ENCODE assay signal across 8 mouse cellular contexts in the genomic region with DNA sequence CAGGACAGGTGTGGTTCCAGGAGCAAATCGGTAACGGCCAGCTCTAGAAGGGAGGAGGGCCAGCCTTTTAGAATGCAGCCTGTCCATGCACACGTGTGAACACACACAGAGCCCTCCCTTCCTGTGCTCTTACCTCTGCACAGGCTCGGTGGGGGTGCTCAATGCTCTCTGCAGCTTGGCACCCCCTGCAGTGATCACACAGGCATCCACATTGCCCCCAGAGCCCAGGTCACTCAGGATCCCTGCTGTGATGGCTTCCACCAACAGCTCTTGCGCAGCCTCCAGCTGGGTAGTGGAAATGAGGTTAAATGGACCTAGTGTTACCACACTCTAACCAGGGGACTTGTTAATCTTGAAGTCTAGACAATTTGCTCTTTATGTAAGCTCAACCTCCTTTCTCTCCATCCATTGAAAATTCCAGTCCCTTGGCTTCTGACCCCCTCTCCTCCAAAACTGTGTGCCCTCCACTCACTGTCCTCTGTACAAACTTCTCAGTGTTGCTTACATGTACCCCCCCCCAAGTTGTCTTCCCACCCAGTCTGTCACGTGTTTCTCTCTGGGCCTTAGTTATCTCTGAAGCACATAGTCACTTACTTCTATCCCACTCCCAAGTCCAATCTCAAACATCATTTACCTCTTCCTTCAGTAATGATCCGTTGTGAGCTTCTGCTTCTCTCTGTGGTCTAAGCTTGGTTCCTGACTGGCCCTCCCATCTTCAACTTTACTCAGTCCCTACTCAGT. TPM values are rescaled to one million over a fixed set of nuclear protein-coding genes. Genes with fewer than 3 reads are reported as not detected.
DNase-seq lines count a peak whose midpoint lies in the region; ATAC-seq lines count a peak whose summit lies in the region.

No protein-coding gene starts in this region.

- H3K4me2 ChIP-seq in heart, embryonic 12.5 days = peak overlapping the region; percentile 86
- H3K4me2 ChIP-seq in hindbrain, embryonic 12.5 days (replicated peaks) = peak overlapping the region; percentile 91
- peak overlapping the region; percentile 96 for H3K4me2 ChIP-seq in midbrain, embryonic 15.5 days

- H3K27me3 ChIP-seq in heart, embryonic 12.5 days (replicated peaks) = no peaks in the 10 kb centered on the region
- no peaks in the 10 kb centered on the region for H3K27me3 ChIP-seq in hindbrain, embryonic 12.5 days
- no peaks in the 10 kb centered on the region for H3K27me3 ChIP-seq in midbrain, embryonic 15.5 days (replicated peaks)

- H3K4me3 ChIP-seq in heart, embryonic 12.5 days = peak overlapping the region; percentile 77
- peak overlapping the region; percentile 68 for H3K4me3 ChIP-seq in hindbrain, embryonic 12.5 days
- peak overlapping the region; percentile 91 for H3K4me3 ChIP-seq in midbrain, embryonic 15.5 days

- ATAC-seq in heart, embryonic 12.5 days (ENCODE audit: insufficient number of reproducible peaks, low FRiP score) = no peak
- ATAC-seq in hindbrain, embryonic 12.5 days (ENCODE audit: low FRiP score) = no peak
- ATAC-seq in midbrain, embryonic 15.5 days (replicated peaks) = 0 out of 2 replicates have a peak, but pooled peaks have one; percentile 0
- no peak for ATAC-seq in inflammation-experienced regulatory T-cells, adult 6 months
- ATAC-seq in erythroid progenitor cell, adult 5-6 weeks (replicated peaks; ENCODE audit: low FRiP score, poor library complexity, severe bottlenecking) = no peak

- intact Hi-C loops in heart, postnatal 14 days (cut with DNase I) = no loop called here

- no peak for DNase-seq in heart, postnatal 14 days
- DNase-seq in ZHBTc4 (ENCODE audit: low read depth, low spot score) = peak; percentile 32
- DNase-seq in layer of hippocampus, adult 18-20 months (ENCODE audit: low spot score in 2 of 2) = no peak

- 26% methylated on average over 7 of the region's 7 CpGs for WGBS in heart, embryonic 12.5 days
- WGBS in hindbrain, embryonic 12.5 days = 34% methylated on average over 7 of the region's 7 CpGs
- 29% methylated on average over 7 of the region's 7 CpGs for WGBS in midbrain, embryonic 15.5 days

- peak overlapping the region; percentile 59; the same call in 1 of the 2 replicates for H3K27ac ChIP-seq in heart, embryonic 12.5 days (ENCODE audit: poor library complexity, severe bottlenecking)
- peak overlapping the region; percentile 92; the same call in 1 of the 2 replicates for H3K27ac ChIP-seq in hindbrain, embryonic 12.5 days
- peak overlapping the region; percentile 97 for H3K27ac ChIP-seq in midbrain, embryonic 15.5 days

- peak overlapping the region; percentile 70 for H3K9ac ChIP-seq in heart, embryonic 12.5 days
- H3K9ac ChIP-seq in hindbrain, embryonic 12.5 days = peak overlapping the region; percentile 76
- H3K9ac ChIP-seq in midbrain, embryonic 15.5 days = peak overlapping the region; percentile 99

- H3K4me1 ChIP-seq in heart, embryonic 12.5 days (replicated peaks) = peaks cover 22% of the 10 kb centered on the region
- peaks cover 20% of the 10 kb centered on the region for H3K4me1 ChIP-seq in hindbrain, embryonic 12.5 days
- H3K4me1 ChIP-seq in midbrain, embryonic 15.5 days = peaks cover 19% of the 10 kb centered on the region

- peaks cover 34% of the 10 kb centered on the region for H3K36me3 ChIP-seq in heart, embryonic 12.5 days
- peaks cover 10% of the 10 kb centered on the region; the same call in 1 of the 2 replicates for H3K36me3 ChIP-seq in hindbrain, embryonic 12.5 days
- H3K36me3 ChIP-seq in midbrain, embryonic 15.5 days (replicated peaks) = 0 out of 2 replicates have a peak, but pooled peaks cover 2% of the 10 kb centered on the region

- H3K9me3 ChIP-seq in heart, embryonic 12.5 days (replicated peaks) = no peaks in the 10 kb centered on the region
- no peaks in the 10 kb centered on the region for H3K9me3 ChIP-seq in hindbrain, embryonic 12.5 days (replicated peaks)
- no peaks in the 10 kb centered on the region for H3K9me3 ChIP-seq in midbrain, embryonic 15.5 days

RNA-seq across cellular contexts. Expression of a gene that starts 2.2 kb away (rescaled TPM):
- polyA plus RNA-seq in heart, embryonic 12.5 days (2016; fragmentation: Nextera tagmentation; extraction: Ambion mirVana) = 45.2 and 49.1 TPM in 2 replicates
- total RNA-seq in heart, postnatal 14 days (2021) = 10 to 100 TPM; 57.6 to 66.5 TPM
- 27.3 and 30.2 TPM in 2 replicates for polyA plus RNA-seq in hindbrain, embryonic 12.5 days (2016; fragmentation: Nextera tagmentation; extraction: Ambion mirVana)
- polyA plus RNA-seq in midbrain, embryonic 15.5 days (2015; fragmentation: Nextera tagmentation; extraction: Ambion mirVana) = 64.3 and 65.3 TPM in 2 replicates
- total RNA-seq in layer of hippocampus, adult 18-20 months (2021) = 10 to 100 TPM; 62.5 to 74.3 TPM
- polyA plus RNA-seq in inflammation-experienced regulatory T-cells, adult 6 months (2017; shearing (Covaris generic)) = 100 to 1,000 TPM; 368 to 388 (median 373) TPM
- total RNA-seq in erythroid progenitor cell, adult 5-6 weeks (2015; ENCODE audit: low replicate concordance) = 20.2 and 25.2 TPM in 2 replicates
- total RNA-seq in erythroid progenitor cell, adult 5-6 weeks (2017; ENCODE audit: low replicate concordance) = 2.7 and 4.2 TPM in 2 replicates

RNA-seq across cellular contexts. Expression of a gene that starts 2.4 kb away (rescaled TPM):
- 0.73 and 1.1 TPM in 2 replicates for polyA plus RNA-seq in heart, embryonic 12.5 days (2016; fragmentation: Nextera tagmentation; extraction: Ambion mirVana)
- under 1 TPM; 0.46 to 0.55 TPM for total RNA-seq in heart, postnatal 14 days (2021)
- 2.6 and 2.7 TPM in 2 replicates for polyA plus RNA-seq in hindbrain, embryonic 12.5 days (2016; fragmentation: Nextera tagmentation; extraction: Ambion mirVana)
- polyA plus RNA-seq in midbrain, embryonic 15.5 days (2015; fragmentation: Nextera tagmentation; extraction: Ambion mirVana) = 5.4 and 5.5 TPM in 2 replicates
- total RNA-seq in layer of hippocampus, adult 18-20 months (2021) = 1 to 10 TPM; 1.1 to 1.8 TPM
- 1 to 10 TPM; 3.0 to 4.1 (median 3.4) TPM for polyA plus RNA-seq in inflammation-experienced regulatory T-cells, adult 6 months (2017; shearing (Covaris generic))
- total RNA-seq in erythroid progenitor cell, adult 5-6 weeks (2015; ENCODE audit: low replicate concordance) = not detected in 2 replicates
- total RNA-seq in erythroid progenitor cell, adult 5-6 weeks (2017; ENCODE audit: low replicate concordance) = not detected in 2 replicates

RNA-seq across cellular contexts. Expression of a gene that starts 7.1 kb away (rescaled TPM):
- 2.0 and 2.3 TPM in 2 replicates for polyA plus RNA-seq in heart, embryonic 12.5 days (2016; fragmentation: Nextera tagmentation; extraction: Ambion mirVana)
- total RNA-seq in heart, postnatal 14 days (2021) = 1 to 10 TPM; 1.0 to 1.3 TPM
- polyA plus RNA-seq in hindbrain, embryonic 12.5 days (2016; fragmentation: Nextera tagmentation; extraction: Ambion mirVana) = 0.57 and 0.79 TPM in 2 replicates
- polyA plus RNA-seq in midbrain, embryonic 15.5 days (2015; fragmentation: Nextera tagmentation; extraction: Ambion mirVana) = 1.6 and 2.0 TPM in 2 replicates
- 10 to 100 TPM; 31.7 to 38.4 TPM for total RNA-seq in layer of hippocampus, adult 18-20 months (2021)
- polyA plus RNA-seq in inflammation-experienced regulatory T-cells, adult 6 months (2017; shearing (Covaris generic)) = under 1 TPM; 0.44 to 0.67 (median 0.45) TPM
- total RNA-seq in erythroid progenitor cell, adult 5-6 weeks (2015; ENCODE audit: low replicate concordance) = not detected in 2 replicates
- 2.4 TPM in 1 of 2 replicates, not detected in the other for total RNA-seq in erythroid progenitor cell, adult 5-6 weeks (2017; ENCODE audit: low replicate concordance)

RNA-seq across cellular contexts. Expression of a gene that starts 29.9 kb away (rescaled TPM):
- polyA plus RNA-seq in heart, embryonic 12.5 days (2016; fragmentation: Nextera tagmentation; extraction: Ambion mirVana) = 57.5 and 58.3 TPM in 2 replicates
- 10 to 100 TPM; 50.8 to 52.0 TPM for total RNA-seq in heart, postnatal 14 days (2021)
- 19.5 TPM in 2 replicates for polyA plus RNA-seq in hindbrain, embryonic 12.5 days (2016; fragmentation: Nextera tagmentation; extraction: Ambion mirVana)
- 7.5 and 9.1 TPM in 2 replicates for polyA plus RNA-seq in midbrain, embryonic 15.5 days (2015; fragmentation: Nextera tagmentation; extraction: Ambion mirVana)
- 10 to 100 TPM; 18.6 to 20.8 TPM for total RNA-seq in layer of hippocampus, adult 18-20 months (2021)
- polyA plus RNA-seq in inflammation-experienced regulatory T-cells, adult 6 months (2017; shearing (Covaris generic)) = 1 to 10 TPM; 5.4 to 8.8 (median 6.4) TPM
- 2.5 and 3.4 TPM in 2 replicates for total RNA-seq in erythroid progenitor cell, adult 5-6 weeks (2015; ENCODE audit: low replicate concordance)
- total RNA-seq in erythroid progenitor cell, adult 5-6 weeks (2017; ENCODE audit: low replicate concordance) = 4.0 and 13.7 TPM in 2 replicates

RNA-seq across cellular contexts. Expression of a gene that starts 35.8 kb away (rescaled TPM):
- 27.1 and 27.4 TPM in 2 replicates for polyA plus RNA-seq in heart, embryonic 12.5 days (2016; fragmentation: Nextera tagmentation; extraction: Ambion mirVana)
- 10 to 100 TPM; 16.9 to 17.6 TPM for total RNA-seq in heart, postnatal 14 days (2021)
- 22.4 and 28.7 TPM in 2 replicates for polyA plus RNA-seq in hindbrain, embryonic 12.5 days (2016; fragmentation: Nextera tagmentation; extraction: Ambion mirVana)
- 11.6 and 13.7 TPM in 2 replicates for polyA plus RNA-seq in midbrain, embryonic 15.5 days (2015; fragmentation: Nextera tagmentation; extraction: Ambion mirVana)
- total RNA-seq in layer of hippocampus, adult 18-20 months (2021) = 1 to 10 TPM; 6.5 to 7.3 TPM
- 10 to 100 TPM; 10.0 to 14.4 (median 11.1) TPM for polyA plus RNA-seq in inflammation-experienced regulatory T-cells, adult 6 months (2017; shearing (Covaris generic))
- total RNA-seq in erythroid progenitor cell, adult 5-6 weeks (2015; ENCODE audit: low replicate concordance) = 5.4 and 8.6 TPM in 2 replicates
- total RNA-seq in erythroid progenitor cell, adult 5-6 weeks (2017; ENCODE audit: low replicate concordance) = 7.1 and 11.7 TPM in 2 replicates
